Mouse (Mus musculus) heart, postnatal 0 days (tissue): Measurements from ENCODE around the gene Rab31. TPM values are rescaled to one million over a fixed set of nuclear protein-coding genes. Genes with fewer than 3 reads are reported as not detected.

Source experiments
- ATAC-seq: fragments of 200-750 bp; cut with Nextera tagmentation; 2 replicates; pipeline ENCODE4 v1.8.0; 2017; ENCODE audit warnings: low read depth, moderate number of reproducible peaks, moderate library complexity; ENCODE audit not compliant: insufficient read depth
- DNase-seq: peaks from one replicate; pipeline ENCODE4 v3.0.0-alpha.2; 2016; ENCODE audit warnings: low spot score
- H3K27ac ChIP-seq: fragments of 300-500 bp; sonication (generic); 2 replicates; pipeline ENCODE4 v1.5.1; 2014; ENCODE audit warnings: low read depth, mild to moderate bottlenecking
- H3K27me3 ChIP-seq: fragments of 300-500 bp; sonication (generic); 2 replicates; pipeline ENCODE4 v1.6.1; 2014; ENCODE audit warnings: low read length, mixed read lengths; ENCODE audit not compliant: control insufficient read depth, insufficient read depth
- H3K36me3 ChIP-seq: fragments of 300-500 bp; sonication (generic); replicated peaks from 2 replicates; pipeline ENCODE4 v1.6.1; 2014; ENCODE audit warnings: low read length, mixed read lengths; ENCODE audit not compliant: control insufficient read depth, insufficient read depth
- H3K4me1 ChIP-seq: fragments of 300-500 bp; sonication (generic); 2 replicates; pipeline ENCODE4 v1.6.1; 2014; ENCODE audit warnings: antibody characterized with exemption; ENCODE audit not compliant: control insufficient read depth, insufficient read depth
- H3K4me2 ChIP-seq: fragments of 300-500 bp; sonication (generic); 2 replicates; pipeline ENCODE4 v1.6.1; 2014; ENCODE audit warnings: low read depth, mild to moderate bottlenecking, low read length, moderate library complexity
- H3K4me3 ChIP-seq: fragments of 300-500 bp; sonication (generic); 2 replicates; pipeline ENCODE4 v1.5.1; 2014; ENCODE audit warnings: low read depth, low read length
- H3K9ac ChIP-seq: fragments of 300-500 bp; sonication (generic); replicated peaks from 2 replicates; pipeline ENCODE4 v1.6.1; 2014; ENCODE audit warnings: low read depth, low read length, mixed read lengths
- H3K9me3 ChIP-seq: fragments of 300-500 bp; sonication (generic); replicated peaks from 2 replicates; pipeline ENCODE4 v1.6.1; 2016; ENCODE audit warnings: low read length; ENCODE audit not compliant: control insufficient read depth
- CTCF ChIP-seq: IDR thresholded peaks from 2 replicates; pipeline ENCODE4 v1.5.1; 2016; ENCODE audit warnings: antibody characterized with exemption, control low read depth, low read depth
- EP300 ChIP-seq: IDR thresholded peaks from 2 replicates; pipeline ENCODE4 v1.6.1; 2016; ENCODE audit warnings: antibody characterized with exemption, low read depth
- WGBS: fragments of 180-500 bp; shearing (Covaris S2); extraction: QIAGEN DNeasy Blood & Tissue Kit; methylation state at CpG from one replicate; pipeline ENCODE4 v1.1.7; 2014; 5-methylcytosine and 5-hydroxymethylcytosine counted together
- polyA plus RNA-seq: library from polyadenylated mRNA; unstranded; fragments of >200 nt; fragmentation: Nextera tagmentation; extraction: Ambion mirVana; gene quantifications from 2 replicates; pipeline ENCODE4 v1.2.1, GENCODE M21; 2015
- total RNA-seq: library from RNA; depleted of rRNA; stranded (reverse); fragments of >200 nt; gene quantifications from 2 replicates; pipeline ENCODE4 v1.2.3, GENCODE M21; 2014; ENCODE audit warnings: low replicate concordance; rRNA removed

Rab31 gene
- total and polyA plus RNA-seq, 2 experiments from 2014 or later = 22.5 to 44.1 TPM

- ATAC-seq = no peak
- no peak for TF ChIP-seq EP300
- TF ChIP-seq CTCF = no peak
These were observed 164.3 kb downstream of the Rab31 start for GRCm38 (mm10) chr17:65608312-65608687.

GRCm38 (mm10) chr17:65607574-65608311 is 164.8 kb downstream of the Rab31 start:
- TF ChIP-seq CTCF = no peak
- no peak for TF ChIP-seq EP300
- Histone ChIP-seq H3K9ac (no peak overlapping the region), H3K27me3 (no peaks in the 10 kb centered on the region), H3K4me2 (no peak overlapping the region), H3K9me3 (no peaks in the 10 kb centered on the region), H3K27ac (no peak overlapping the region), H3K4me1 (peaks cover 62% of the 10 kb centered on the region), H3K36me3 (no peaks in the 10 kb centered on the region), H3K4me3 (no peak overlapping the region)
- 29% methylated on average over 7 of the region's 7 CpGs for WGBS
- no peak for DNase-seq
- no peak for ATAC-seq

More at GRCm38 (mm10) chr17:65608312-65608687, 164.3 kb downstream of the Rab31 start:
- 80% methylated on average over 2 of the region's 2 CpGs for WGBS
- DNase-seq = no peak
- Histone ChIP-seq H3K4me3 (no peak overlapping the region), H3K27ac (no peak overlapping the region), H3K9me3 (no peaks in the 10 kb centered on the region), H3K9ac (no peak overlapping the region), H3K4me1 (peaks cover 62% of the 10 kb centered on the region), H3K4me2 (no peak overlapping the region), H3K36me3 (no peaks in the 10 kb centered on the region), H3K27me3 (no peaks in the 10 kb centered on the region)

- no peak overlapping the region for H3K9ac ChIP-seq
- 52% methylated on average over 4 of the region's 4 CpGs for WGBS
- no peaks in the 10 kb centered on the region for H3K36me3 ChIP-seq
- no peak for DNase-seq
- no peaks in the 10 kb centered on the region for H3K27me3 ChIP-seq
- ATAC-seq = no peak
- H3K4me2 ChIP-seq = no peak overlapping the region
- H3K4me1 ChIP-seq = peaks cover 65% of the 10 kb centered on the region
- no peak overlapping the region for H3K27ac ChIP-seq
- no peak overlapping the region for H3K4me3 ChIP-seq
- H3K9me3 ChIP-seq = no peaks in the 10 kb centered on the region
- TF ChIP-seq CTCF = no peak
- no peak for TF ChIP-seq EP300
These were observed 166.5 kb downstream of the Rab31 start for GRCm38 (mm10) chr17:65606014-65606413.

- Histone ChIP-seq H3K36me3 (no peaks in the 10 kb centered on the region), H3K9ac (no peak overlapping the region), H3K4me2 (no peak overlapping the region), H3K9me3 (no peaks in the 10 kb centered on the region), H3K4me1 (peaks cover 57% of the 10 kb centered on the region), H3K27me3 (no peaks in the 10 kb centered on the region), H3K4me3 (no peak overlapping the region), H3K27ac (no peak overlapping the region)
- ATAC-seq (no peak), DNase-seq (no peak)
- TF ChIP-seq CTCF = no peak
- TF ChIP-seq EP300 = no peak
These were observed 167.7 kb downstream of the Rab31 start for GRCm38 (mm10) chr17:65604892-65605291.

- no peaks in the 10 kb centered on the region for H3K27me3 ChIP-seq
- no peak overlapping the region for H3K9ac ChIP-seq
- H3K27ac ChIP-seq = no peak overlapping the region
- H3K4me2 ChIP-seq = no peak overlapping the region
- H3K4me1 ChIP-seq = peaks cover 51% of the 10 kb centered on the region
- TF ChIP-seq CTCF (no peak), EP300 (no peak)
- no peak for DNase-seq
- 0 out of 2 replicates have a peak, but pooled peaks have one; percentile 14 for ATAC-seq
- H3K9me3 ChIP-seq = no peaks in the 10 kb centered on the region
- H3K36me3 ChIP-seq = no peaks in the 10 kb centered on the region
- H3K4me3 ChIP-seq = no peak overlapping the region
These were observed 168.2 kb downstream of the Rab31 start for GRCm38 (mm10) chr17:65604315-65604714.

Other genes with a start within 250 kb of the Rab31 start
- gene Tmem232, start 232.0 kb downstream of the Rab31 start, total RNA-seq = not detected in 2 replicates
- gene Tmem232, start 232.0 kb downstream of the Rab31 start, polyA plus RNA-seq = 0.18 and 0.23 TPM in 2 replicates
- 49.8 and 79.9 TPM in 2 replicates for gene Vapa, start 159.2 kb downstream of the Rab31 start, total RNA-seq
- 139 and 144 TPM in 2 replicates for gene Vapa, start 159.2 kb downstream of the Rab31 start, polyA plus RNA-seq
- not detected in 2 replicates for gene Txndc2, start 130.6 kb downstream of the Rab31 start, total RNA-seq
- gene Txndc2, start 130.6 kb downstream of the Rab31 start, polyA plus RNA-seq = 0.16 and 0.18 TPM in 2 replicates
- 29.2 and 52.4 TPM in 2 replicates for gene Ppp4r1, start 9.8 kb upstream of the Rab31 start, total RNA-seq
- gene Ppp4r1, start 9.8 kb upstream of the Rab31 start, polyA plus RNA-seq = 19.5 and 22.0 TPM in 2 replicates
- gene Ralbp1, start 113.0 kb upstream of the Rab31 start, total RNA-seq = 37.9 and 38.6 TPM in 2 replicates
- 39.0 and 45.8 TPM in 2 replicates for gene Ralbp1, start 113.0 kb upstream of the Rab31 start, polyA plus RNA-seq
- 81.4 and 92.7 TPM in 2 replicates for gene Twsg1, start 178.5 kb upstream of the Rab31 start, total RNA-seq
- 60.0 and 65.8 TPM in 2 replicates for gene Twsg1, start 178.5 kb upstream of the Rab31 start, polyA plus RNA-seq